Mouse (Mus musculus): ENCODE data around the gene 1700029P11Rik. TPM values are rescaled to one million over a fixed set of nuclear protein-coding genes. Genes with fewer than 3 reads are reported as not detected.

1700029P11Rik gene
- total RNA-seq, 2 experiments from 2014 or later: not detected

DNA sequence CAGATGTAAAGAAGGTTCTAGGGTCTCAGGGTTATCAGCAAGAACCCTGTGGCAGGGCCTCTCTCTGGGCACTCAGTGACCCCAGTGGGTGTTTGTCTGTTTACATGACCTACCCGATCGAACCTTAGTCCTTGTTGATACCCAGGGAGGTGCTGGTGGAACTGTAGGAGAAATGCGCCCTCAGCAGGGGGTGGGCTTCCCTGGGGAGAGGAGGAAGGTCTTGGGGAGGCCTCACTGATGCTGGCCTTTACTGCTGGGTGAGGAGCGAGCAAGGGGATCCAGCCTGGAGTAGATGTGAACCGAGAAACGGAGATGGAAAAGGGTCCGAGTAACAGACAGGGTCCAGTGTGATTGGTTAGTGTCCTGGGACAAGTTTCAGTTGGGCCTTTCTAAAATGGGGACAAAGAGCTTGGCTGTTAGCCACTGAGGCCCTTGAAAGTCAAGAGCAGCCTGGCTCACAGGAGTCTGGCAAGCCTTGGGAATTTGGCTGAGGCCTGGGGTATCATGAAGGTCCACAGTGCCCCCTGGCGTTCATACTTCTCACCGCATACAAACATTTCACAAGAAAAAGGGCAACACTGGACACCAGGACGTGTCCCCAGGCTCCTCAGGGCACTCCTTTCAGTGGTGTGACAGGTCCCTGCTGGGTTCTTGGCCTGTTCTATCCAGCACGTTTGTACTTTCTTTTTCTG lies 9.2 kb downstream of the 1700029P11Rik start:
- peak; percentile 72 to 83 for DNase-seq (ENCODE audit: low spot score in 2 of 2)
- intact Hi-C loops (cut with DNase I): loop anchor here (2.0 kb wide), 1 partner anchor 29 kb away; the partner anchor contains the start of gene Pmm1

DNA sequence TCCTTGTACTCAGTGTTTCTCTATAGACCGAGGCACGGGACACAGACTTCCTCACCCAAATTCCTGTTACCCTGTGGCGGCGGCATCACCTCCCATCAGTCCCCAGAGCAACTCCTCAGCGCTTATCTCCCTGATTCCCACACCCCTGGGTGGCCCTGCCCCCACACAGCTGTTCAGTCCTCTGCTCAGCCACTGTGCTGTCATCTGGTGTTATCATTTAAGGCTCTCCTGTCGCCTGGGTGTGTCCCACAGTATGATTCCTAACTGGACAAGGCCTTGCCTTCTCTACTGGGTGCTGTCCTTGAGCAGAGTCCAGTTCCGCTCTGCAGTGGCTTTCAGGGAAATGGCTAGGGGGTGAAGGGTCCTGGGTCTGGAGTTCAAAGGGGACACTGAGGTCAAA lies 10.2 kb downstream of the 1700029P11Rik start:
- DNase-seq (ENCODE audit: low spot score in 2 of 2): peak in 1 of 2 experiments; percentile 11
- intact Hi-C loops (cut with DNase I): no loop called here

DNA sequence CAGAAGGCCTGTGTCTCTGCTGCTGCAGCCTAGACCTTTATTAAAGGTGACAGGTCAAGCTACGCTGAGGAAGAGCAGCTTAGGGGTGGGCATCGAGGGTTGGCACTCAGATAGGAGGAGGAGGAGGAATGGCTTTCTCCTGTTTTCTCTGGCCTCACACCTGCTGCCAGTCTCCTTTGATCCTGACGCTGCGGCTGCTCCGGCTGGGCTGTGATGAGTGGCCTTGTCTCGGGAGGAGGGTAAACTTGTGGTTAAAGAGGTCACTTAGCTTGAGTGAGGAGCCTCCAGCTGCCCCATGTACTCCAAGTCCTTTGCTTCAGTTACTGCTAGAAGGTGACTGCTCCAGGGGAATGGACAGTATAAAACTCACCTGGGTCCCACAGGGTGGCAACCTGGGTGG lies 13.7 kb downstream of the 1700029P11Rik start:
- intact Hi-C loops (cut with DNase I): no loop called here
- DNase-seq (ENCODE audit: low spot score in 2 of 2): no peak

DNA sequence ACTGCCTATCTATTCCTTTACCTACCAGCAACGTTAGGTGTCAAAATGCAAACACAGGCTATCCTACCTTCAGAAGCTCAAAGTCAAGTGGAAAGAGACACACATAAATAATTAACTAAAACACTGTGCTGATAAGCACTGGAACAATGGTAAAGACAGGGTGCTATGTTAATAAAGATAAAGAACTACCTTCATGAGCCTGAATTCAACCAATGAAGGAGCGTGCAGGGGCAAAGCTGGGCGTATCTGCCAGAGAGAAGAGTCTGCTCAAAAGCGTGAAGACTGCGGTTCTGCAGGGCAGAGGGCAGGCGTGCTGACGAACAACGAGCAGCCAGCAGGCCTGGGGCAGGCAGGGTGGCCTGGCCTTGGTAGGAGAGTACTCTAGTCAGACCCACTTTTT lies 23.9 kb downstream of the 1700029P11Rik start:
- intact Hi-C loops (cut with DNase I): no loop called here
- no peak for DNase-seq (ENCODE audit: low spot score in 2 of 2)

DNA sequence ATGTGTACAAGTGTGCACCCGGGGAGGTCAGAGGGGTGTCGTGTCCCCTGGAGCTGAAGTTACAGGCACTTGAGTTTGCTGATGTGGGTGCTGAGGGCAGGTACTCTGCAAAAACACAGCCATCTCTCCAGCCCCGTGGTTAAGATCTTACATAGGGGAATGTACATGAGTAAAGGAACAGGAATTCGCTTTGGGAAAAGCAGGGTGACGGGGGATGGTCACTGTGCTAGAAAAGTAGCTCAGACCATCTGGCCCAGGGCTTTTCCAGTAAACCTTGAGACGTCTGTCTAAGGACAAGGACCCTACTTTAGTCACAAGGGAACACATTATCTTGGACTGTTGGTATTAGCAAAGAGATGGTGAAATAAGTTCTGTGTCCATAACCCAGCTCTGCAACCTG lies 31.6 kb downstream of the 1700029P11Rik start:
- intact Hi-C loops (cut with DNase I): no loop called here
- DNase-seq (ENCODE audit: low spot score in 2 of 2): no peak

DNA sequence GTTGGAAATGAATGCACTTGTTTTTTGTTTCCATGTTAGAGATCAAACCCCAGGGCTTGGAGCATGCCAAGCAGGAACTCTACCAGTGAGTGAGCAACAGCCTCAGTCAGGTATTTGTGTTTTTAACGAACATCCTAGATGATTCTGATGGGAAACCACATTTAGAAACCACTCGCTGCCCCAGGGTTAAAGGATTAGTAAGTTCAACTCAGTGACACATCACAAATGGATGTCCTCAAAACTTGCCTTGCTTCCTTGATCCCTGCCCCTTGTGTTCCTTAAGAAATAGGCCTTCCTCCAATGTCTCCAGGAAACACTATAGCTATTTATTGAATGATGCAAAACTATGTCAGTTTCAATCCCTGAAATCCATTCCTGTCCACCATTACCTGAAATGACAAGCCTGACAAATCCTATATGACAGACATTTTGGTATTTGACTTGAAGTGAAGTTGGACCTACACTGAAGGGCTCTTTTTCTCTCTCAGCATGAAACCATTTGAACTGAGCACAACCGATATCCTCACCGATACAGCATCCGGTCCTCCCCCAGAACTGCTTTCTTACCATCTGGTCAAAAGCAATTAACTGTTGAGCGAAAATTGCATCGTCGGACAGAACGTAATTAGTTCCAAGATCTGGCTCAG lies 34.5 kb downstream of the 1700029P11Rik start:
- intact Hi-C loops (cut with DNase I): no loop called here
- no peak for DNase-seq (ENCODE audit: low spot score in 2 of 2)

DNA sequence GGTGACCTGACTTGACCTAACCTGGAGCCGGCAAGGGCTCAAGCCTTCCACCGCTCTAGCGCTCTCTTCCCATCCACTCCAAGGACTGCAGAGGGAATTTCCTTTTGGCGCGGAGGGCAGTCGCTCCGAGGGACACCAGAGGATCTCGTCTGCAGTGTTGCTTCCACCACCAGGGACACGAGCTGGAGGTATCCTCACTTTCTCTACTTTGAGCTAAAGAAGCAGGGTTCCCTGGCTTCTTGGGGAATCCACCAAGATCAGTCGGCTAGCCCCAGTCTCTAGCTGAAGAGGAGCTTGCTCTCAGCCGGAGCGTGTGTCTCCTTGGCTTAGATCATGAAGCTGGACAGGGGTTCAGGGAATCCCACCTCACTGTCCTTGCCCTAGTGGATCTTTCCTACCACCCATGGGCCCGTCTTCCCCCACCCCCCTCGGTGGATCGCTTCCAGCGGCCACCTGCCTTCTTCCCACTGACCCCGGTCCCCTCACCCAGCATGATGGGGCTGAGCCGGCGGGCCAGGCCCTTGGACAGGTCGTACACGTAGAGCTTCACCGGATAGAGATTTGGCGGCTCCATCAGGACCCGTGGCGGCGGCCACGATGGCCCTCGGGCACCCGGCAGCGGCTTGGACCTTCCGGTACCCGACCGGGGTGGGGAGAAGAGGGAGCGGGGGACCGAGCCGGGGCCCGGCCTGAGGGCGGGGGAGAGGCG lies 35.2 kb downstream of the 1700029P11Rik start:
- intact Hi-C loops (cut with DNase I): no loop called here
- DNase-seq (ENCODE audit: low spot score in 2 of 2): peak; percentile 27 to 35

DNA sequence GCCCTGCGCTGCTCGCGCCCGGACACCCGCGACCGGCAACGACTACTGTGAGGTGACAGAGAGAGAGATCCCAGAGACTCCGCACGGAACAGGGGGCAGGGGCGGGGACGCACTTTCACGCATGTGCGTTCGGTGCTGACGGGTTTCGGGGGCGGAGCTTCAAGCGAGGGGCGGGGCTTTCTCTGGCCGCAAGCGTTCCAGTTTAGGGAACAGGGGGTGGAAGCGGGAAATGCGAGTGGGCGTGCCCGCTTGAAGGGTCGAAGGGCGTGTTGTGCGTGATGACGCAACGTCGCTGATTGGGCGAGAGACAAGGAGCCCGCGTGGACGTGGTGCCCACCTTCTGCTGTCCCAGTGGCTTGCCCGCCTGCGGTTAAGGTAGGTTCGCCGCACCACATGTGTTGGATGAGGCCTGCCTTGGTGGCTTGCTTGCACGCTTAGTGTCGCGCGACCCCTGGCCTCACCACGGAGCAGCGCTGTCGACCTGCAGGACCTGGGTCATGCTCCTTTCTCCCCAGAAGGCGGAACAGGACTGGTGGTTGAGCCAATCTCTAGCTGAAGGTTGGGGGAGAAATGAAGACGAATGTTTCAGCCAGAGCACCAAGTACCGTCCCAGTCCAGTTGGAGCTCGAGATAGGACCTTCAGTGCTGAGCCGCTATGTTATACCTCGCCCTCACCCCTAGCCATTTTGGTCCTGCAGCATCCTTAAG lies 35.9 kb downstream of the 1700029P11Rik start:
- intact Hi-C loops (cut with DNase I): no loop called here

DNA sequence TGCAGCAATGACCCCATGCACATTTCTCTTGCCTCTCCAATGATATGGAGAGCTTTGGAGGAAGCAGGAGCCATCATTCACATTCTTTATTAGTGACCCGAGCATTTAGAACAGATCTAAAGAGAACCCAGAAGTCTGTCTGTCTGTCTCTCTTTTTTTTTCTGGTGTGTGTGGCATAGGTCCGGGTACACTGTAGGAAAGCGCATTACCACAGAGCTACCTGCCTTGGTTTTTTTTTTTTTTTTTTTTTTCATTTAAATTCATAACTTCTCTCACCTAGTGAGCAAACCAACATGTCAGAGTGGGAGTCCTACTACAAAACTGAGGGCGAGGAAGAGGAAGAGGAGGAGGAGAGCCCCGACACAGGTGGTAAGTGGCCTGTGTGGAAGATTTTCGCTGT lies 36.5 kb downstream of the 1700029P11Rik start:
- no peak for DNase-seq (ENCODE audit: low spot score in 2 of 2)
- intact Hi-C loops (cut with DNase I): no loop called here

More for the DNA sequence above, 35.9 kb downstream of the 1700029P11Rik start:
- DNase-seq (ENCODE audit: low spot score in 2 of 2): peak; percentile 99

DNA sequence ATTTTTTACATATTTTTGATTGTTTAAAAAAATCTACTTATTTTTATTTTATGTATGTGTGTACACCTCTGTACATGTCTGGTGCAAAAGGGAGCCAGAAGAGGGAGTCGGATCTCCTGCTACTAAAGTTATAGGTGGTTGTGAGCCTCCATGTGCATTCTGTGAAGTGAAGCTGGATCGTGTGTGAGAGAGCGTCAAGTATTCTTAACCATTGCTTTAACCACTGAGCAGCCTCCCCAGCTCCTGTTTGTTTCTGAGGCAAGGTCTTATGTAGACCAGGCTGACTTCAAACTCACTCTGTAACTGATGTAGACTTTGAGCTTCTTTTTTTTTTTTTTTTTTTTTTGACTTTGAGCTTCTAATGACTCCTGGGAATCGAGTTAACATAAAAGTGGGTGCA lies 37.1 kb downstream of the 1700029P11Rik start:
- intact Hi-C loops (cut with DNase I): no loop called here
- DNase-seq (ENCODE audit: low spot score in 2 of 2): no peak

DNA sequence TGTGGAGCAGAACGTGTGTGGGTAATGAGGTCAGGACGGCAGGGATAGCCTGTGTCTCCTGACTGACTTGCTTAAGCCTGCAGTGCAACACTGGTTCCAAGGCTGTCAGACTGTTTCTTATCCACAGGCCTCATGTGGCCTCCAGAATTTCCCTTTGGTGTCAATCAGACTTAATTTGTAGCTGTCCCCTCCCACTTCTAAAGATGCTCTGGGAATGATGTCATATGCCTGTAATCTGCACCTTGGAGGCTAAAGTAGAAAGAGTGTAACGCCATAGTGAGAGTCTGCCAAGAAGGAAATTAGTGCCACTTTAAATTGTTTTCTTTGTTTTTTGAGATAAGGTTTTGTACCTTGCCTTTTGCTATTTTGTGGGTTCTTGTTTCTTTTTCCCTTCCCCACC lies 38.9 kb downstream of the 1700029P11Rik start:
- DNase-seq (ENCODE audit: low spot score in 2 of 2): no peak
- intact Hi-C loops (cut with DNase I): no loop called here

DNA sequence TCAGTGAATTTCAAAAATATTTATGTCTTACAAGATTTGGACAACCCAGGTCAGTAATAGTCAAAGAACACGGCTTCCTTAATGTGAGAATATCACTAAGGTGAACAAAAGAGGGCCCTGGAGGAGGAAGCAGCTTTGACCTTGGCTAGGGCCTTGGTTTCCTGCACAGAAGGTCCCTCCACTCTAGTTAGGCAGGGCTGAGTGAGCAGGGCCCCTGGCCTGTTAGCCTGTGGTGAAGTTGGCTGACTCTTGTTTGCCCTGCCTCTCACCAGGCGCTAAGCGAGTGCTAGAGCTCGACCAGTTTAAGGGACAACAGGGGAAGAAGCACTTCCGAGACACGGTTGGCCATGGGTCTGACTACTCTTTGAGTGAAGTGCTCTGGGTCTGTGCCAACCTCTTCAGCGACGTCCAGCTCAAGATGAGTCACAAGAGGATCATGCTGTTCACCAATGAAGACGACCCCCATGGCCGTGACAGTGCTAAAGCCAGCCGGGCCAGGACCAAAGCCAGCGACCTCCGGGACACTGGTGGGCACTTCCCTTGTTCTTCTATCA lies 42.3 kb downstream of the 1700029P11Rik start:
- DNase-seq (ENCODE audit: low spot score in 2 of 2): no peak
- intact Hi-C loops (cut with DNase I): no loop called here

DNA sequence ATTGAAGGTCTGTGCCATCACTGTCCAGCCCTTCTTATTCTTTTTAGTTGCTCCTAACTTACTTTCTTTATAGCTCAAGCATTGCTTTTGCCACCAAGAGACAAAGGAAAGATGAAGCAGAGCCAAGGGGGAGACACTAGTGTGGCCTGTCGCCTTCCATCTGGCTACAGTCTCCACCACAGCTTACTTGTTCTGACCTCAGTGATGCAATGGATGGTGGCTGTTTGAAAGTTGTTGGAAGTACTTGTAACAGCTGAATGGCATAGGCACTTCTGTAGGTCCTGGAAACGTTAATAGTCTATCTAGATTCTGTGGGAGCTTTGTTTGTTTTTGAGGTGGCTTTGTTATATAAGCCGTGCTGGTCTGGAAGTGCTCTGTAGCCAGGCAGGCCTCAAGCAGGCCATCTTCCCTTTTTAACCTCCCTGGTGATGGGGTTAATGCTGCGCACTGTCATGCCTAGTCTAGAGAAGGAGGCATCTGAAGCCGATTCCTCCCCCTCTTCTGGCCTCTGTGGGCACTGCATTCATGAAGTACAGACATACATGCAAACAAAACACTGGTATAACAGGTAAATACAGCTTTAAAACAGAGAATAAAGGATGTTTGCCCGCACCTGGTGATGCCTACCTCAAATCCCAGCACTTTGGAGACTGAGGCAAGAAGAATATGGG lies 43.8 kb downstream of the 1700029P11Rik start:
- intact Hi-C loops (cut with DNase I): no loop called here
- DNase-seq (ENCODE audit: low spot score in 2 of 2): no peak

DNA sequence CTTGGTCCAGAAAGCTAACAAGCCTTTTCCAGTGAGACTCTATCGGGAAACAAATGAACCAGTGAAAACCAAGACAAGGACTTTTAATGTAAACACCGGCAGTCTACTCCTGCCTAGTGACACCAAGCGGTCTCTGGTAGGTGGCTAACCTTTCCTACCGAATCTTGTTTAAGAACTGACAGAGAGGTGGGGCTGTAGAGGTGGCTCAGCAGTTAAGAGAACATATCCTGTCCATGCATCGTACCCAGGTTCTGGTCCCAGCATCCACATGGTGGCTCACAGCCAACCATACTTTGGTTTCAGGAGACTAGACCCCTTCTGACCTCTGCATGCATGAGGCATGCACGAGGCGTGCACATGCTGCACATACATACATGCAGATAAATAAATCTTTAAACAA lies 46.9 kb downstream of the 1700029P11Rik start:
- no peak for DNase-seq (ENCODE audit: low spot score in 2 of 2)
- intact Hi-C loops (cut with DNase I): no loop called here

DNA sequence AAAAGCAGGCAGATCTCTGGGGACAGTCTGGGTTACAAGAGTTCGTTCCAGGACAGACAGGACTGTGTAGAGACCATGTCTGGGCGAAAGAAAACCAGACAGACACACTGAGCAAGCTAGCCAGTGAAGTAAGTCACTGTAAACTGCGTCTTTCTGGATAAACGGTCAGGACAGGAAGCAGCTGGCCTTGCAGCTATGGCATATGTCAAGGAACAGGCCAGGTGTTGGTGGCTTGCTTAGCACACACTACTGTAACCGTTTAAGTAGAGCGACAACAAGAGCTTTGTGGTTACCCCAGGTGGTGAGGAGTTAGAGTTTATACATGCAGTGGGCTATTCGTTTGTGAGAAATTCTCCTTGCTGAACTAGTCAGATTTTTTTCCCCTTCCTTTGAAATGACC lies 47.4 kb downstream of the 1700029P11Rik start:
- intact Hi-C loops (cut with DNase I): no loop called here
- no peak for DNase-seq (ENCODE audit: low spot score in 2 of 2)
